Mouse (Mus musculus) urinary bladder, postnatal 36 days (tissue): ENCODE results near the gene 4931428F04Rik.
"Not testable (repeated sequence)": the region's sequence is repeated elsewhere in the genome, so short reads cannot be mapped to it uniquely, and the experiment has no call there.

Experiments used
- DNase-seq, 2 experiments: peaks; one replicate each; pipeline ENCODE4 v3.0.0; 2022; ENCODE audit warnings: low spot score in 2 of 2, mixed read lengths in 1 of 2

4931428F04Rik gene

DNA sequence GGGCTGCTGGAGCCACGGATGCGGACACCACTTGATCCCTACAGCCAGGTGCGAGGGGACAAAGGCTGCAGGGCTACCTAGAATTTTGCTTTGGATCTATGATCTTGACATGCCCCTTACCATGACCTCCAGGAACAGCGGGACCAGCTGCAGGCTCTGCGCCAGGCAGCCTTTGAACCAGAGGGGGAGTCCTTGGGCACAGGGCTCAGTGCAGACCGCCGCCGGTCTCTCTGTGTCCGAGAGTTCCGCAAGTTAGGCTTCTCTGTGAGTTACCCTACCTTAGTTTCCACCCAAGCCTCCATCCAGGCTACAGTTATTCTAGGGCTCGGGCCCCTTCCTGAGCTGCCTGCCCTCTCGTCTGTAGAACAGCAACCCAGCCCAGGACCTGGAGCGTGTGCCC lies 18.0 kb upstream of the 4931428F04Rik start:
- no peak for DNase-seq

DNA sequence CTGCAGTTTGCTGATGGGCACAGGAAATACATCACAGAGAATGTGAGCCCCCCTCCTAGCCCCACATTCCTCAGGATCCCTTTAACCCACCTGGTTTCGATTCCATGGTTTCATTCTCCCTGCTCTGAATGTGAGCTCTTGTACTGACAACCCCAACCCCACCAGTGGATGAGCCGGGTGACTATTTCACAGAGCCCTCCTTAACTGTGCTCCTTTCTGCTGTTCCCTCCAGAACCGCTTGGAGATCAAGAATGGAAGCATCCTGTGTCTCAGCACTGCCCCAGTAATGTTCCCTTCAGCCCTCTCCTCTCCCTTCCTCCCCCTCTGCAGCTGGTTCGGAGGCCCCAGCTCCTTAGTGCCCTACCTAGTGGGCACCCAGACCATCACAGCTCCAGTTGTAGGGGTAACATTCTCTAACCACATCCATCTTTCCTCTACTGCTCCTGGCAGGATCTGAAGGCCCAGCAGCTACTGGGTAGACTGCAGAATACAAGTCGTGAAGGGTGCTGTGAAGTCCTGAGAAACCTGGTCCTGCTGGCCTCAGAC lies 16.6 kb upstream of the 4931428F04Rik start:
- no peak for DNase-seq

DNA sequence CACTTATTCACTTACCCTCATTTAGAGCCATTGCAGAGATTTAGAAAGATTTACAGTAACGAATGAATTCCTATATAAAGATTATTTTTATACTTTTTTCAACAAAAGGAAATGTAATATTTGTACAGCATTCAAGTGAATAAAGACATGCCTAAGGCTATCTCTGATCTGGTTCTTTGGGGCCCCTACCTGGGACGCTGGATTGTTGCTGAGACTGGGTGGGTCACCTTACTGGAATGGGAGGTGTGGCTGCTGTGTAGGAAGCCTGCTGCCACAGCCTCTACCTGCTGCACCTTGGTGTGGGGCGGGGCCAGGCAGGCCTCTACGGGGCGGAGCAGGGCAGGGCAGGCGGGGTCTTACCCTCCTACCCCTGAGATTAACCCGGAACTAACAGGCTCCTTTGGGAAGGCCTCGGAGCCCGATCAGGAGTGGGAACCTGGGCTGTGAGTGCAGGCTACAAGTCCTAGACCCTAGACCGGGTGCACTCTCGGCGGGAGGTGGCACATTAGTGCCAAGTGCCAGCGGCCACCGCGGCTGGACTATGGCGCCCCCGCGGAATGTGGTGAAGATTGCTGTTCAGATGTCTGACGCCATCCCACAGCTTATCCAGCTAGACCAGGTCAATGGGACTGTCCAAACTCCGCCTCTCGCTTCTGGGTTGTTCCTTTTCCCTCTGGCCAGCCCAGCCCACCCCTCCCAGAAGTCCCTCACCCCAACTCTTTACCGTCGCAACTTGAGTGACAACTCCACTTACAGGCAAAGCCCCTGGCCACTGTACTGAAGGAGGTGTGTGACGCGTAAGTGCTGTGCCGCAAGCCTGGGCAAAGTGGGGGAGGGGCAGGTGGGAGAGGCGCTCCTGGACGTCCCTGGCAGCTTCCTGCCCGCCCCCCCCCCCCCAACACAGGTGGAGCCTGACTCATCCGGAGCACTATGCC lies 15.8 kb upstream of the 4931428F04Rik start, which contains the start of gene Elmo3:
Gene Elmo3, plus strand, starts transcription at position 391 of the 935 bp plus-strand sequence.
- DNase-seq, result peak; percentile 80 to 84

DNA sequence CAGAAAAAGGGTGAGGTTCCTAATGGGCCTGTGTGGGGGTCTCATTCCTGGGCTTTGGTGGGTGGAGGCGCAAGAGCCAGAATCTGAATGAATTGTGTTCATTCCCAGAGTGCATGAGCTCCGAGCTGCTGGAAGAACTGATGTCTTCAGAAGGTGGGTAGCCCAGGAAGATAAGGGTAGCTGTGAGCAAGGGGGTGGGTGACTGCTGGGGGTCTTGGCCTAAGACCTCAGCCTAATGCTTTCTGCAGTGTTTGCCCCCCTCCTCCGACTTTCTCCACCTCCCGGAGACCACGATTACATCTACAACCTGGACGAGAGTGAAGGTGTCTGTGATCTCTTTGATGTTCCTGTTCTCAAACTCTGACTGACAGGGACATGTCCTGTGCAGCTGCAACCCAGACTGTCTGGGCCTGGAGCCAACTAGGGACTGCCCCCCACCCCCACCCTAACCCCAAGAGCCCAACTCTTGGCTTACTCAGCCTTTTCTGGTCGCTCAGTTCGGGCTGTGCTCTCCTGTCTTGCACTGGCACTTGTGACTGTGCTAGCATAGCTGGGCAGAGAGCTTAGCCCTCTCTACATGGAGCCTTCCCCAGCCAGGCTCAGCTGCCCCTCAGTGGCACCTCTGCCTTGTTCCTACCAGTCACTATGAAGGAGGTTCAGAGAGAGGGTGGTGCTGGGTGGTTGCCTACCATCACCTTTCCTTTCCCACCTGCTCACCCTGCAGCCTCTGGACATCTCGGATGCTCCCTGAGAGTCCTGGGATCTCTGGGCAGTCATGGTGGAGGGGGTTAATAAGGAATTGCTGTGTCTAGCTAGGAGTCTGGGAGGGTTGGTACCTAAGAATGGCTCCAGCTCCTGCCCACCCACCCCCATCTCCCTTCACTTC lies 14.9 kb upstream of the 4931428F04Rik start:
- DNase-seq, result no peak

DNA sequence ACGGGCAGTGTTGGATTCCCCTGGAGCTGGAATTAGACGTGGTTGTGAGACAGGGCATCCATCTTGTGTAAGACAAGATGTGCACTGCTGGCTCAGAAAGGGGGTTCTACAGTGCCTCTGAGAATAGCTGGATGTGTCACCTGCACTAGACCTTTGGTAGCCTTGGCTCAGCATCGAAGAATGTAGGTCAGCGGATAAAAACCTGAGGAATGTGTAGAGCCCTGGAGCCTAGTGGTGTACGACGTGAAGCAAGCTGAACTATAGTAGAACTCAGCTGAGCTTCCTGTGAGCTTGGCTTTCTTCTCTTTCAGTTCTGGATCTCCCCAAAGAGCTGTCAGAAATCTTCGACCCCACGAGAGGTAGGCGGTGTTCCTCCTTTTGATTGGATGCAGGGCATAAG lies 14.2 kb upstream of the 4931428F04Rik start:
- DNase-seq, result no peak

GRCm38 (mm10) chr8:105303396-105303795 lies 13.7 kb upstream of the 4931428F04Rik start:
- DNase-seq, result no peak

- no peak for DNase-seq
These were observed 10.3 kb upstream of the 4931428F04Rik start for GRCm38 (mm10) chr8:105299962-105300361.

- no peak for DNase-seq
These were observed 8.9 kb upstream of the 4931428F04Rik start for GRCm38 (mm10) chr8:105298351-105299252.

- peak; percentile 83 to 92 for DNase-seq
These were observed 8.0 kb upstream of the 4931428F04Rik start, which contains the start of gene E2f4 for GRCm38 (mm10) chr8:105297511-105298192. E2f4 (plus strand) TSS chr8:105297663.

DNA sequence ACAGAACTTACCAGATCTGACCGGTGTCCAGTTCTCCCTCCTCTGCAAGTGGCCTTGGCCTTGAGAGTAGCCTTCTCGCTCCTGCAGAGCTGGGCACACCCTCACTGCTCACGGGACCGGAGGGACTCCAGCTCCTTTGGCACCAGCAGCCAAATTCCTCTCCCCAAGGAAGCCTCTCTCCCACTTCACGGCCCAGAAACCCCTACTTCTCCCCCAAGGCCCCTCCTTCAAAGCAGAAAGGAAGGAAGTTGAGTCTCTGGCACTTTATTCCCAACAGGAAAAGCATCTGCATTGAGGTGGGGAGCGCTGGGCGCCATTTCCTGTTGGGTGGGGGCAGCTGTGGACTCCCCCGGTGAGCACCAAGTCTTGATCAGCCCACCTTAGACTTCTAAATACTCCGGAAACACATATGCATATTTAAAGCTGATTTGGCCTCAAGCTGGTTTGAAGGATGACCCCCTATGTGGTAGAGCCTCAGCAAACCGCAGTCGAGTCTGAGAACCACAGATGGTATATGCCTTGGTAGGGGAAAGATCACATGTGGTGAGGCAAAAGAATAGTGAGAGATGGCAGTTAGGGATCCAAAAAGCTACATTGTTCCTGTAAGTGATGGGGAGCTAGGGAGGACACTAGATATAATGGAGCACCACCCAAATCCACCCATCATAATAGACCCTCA lies 6.4 kb upstream of the 4931428F04Rik start, which contains the start of gene Exoc3l:
Gene Exoc3l, minus strand, starts transcription at position 207 of the 679 bp plus-strand sequence.
- no peak for DNase-seq

- no peak for DNase-seq
These were observed 5.6 kb upstream of the 4931428F04Rik start for GRCm38 (mm10) chr8:105295256-105295655.

DNA sequence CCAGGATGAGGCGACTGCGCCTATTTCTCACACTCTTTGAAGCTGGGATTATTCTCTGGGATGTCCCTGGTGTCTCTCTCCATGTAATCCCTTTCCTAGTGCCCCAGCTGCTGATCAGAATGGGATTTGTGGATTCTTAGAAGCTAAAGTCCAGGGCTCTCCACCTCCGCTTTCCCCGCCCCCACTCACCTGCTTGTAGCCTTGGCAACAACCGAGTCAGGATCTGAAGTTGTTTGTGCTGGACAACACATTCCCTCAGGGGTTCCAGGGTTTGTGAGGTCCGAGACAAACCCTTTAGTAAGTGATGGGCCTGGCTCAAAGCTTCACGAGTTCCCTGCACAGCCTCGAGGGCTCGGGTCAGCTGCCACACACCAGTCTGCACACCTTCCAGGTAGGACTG lies 5.1 kb upstream of the 4931428F04Rik start:
- DNase-seq, result no peak

DNA sequence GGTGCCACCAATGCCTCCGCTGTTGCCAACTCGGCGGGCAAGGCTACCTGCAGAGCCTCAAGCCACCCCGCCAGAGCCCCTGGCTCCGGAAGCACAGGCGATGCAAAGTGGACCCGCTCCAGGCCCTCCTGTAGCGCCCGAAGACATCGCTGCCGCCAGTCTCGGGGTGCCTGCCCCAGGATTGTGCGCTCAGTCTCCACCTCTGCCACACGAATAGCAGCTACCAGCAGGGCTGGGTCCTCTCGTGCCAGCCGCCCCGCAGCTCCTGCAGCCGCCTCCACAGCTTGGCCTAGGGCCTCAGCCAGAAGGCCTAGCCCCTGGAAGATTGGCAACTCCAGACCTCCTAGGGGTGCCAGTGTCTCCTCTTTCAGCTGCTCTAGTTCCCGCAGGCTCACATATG lies 3.7 kb upstream of the 4931428F04Rik start:
- DNase-seq, result no peak

DNA sequence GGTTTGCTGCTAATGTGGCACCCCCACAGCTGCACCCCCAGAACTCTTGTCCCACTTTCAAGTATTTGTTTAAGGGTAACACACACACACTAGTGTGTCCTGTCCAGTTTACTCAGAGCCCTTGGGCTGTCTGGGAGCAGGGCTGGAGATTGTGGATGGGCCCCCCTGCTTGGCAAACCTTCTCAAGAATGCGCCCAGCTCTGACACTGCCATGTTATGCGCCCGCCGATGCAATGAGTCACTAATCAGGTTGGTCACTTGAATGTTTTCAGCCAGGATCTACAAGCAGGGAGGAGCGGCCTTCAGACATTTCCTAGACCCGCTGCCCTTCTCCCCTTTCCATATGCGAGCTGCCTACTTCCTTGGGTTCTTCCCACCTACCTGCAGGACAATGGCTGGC lies 2.8 kb upstream of the 4931428F04Rik start:
- DNase-seq, result no peak

- DNase-seq, result not testable (repeated sequence)
These were observed 2.1 kb upstream of the 4931428F04Rik start for GRCm38 (mm10) chr8:105291802-105292201.

GRCm38 (mm10) chr8:105291364-105291763 lies 1.7 kb upstream of the 4931428F04Rik start:
- not testable (repeated sequence) for DNase-seq

DNA sequence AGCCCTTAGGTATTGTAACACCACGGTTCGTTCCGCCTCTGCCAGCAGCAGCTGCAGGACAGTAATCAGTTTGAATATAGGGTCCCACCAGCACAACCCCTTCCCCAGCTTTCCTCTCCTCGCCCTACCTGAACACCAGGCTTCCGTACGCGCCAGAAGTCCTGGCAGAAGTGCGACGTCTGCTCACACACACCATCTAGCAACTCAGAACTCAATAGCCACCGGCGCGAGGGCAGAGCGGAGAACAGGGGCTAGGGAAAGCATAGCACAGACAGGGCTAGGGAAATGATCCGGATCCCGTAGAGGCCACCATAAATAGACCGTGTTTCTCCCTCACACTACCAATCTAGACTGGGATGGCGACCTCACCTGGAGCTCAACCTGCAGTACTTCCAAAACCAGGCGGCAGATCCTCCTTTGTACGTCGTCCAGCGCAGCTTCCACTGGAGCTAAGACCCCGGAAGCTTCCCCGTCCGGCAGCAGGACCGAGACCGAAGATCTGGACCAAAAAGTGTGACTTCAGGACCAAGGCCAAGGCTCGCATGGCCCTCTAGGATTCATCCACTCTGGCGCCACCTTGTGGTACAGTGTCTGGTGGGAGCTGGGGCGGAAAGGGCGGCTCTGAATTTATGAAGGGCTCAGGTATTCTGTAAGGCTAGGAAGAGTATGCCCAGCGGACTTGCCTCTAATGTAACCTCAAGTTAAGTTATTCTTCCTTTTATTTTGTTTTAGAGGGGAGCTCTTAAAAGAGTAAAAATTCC lies 1.1 kb upstream of the 4931428F04Rik start:
- DNase-seq, result peak; percentile 86 to 88

GRCm38 (mm10) chr8:105288958-105289732 lies 519 bp downstream of the 4931428F04Rik start:
- peak; percentile 89 to 90 for DNase-seq
